Comparison of ENCODE assay signal across 8 mouse cellular contexts in the genomic region with DNA sequence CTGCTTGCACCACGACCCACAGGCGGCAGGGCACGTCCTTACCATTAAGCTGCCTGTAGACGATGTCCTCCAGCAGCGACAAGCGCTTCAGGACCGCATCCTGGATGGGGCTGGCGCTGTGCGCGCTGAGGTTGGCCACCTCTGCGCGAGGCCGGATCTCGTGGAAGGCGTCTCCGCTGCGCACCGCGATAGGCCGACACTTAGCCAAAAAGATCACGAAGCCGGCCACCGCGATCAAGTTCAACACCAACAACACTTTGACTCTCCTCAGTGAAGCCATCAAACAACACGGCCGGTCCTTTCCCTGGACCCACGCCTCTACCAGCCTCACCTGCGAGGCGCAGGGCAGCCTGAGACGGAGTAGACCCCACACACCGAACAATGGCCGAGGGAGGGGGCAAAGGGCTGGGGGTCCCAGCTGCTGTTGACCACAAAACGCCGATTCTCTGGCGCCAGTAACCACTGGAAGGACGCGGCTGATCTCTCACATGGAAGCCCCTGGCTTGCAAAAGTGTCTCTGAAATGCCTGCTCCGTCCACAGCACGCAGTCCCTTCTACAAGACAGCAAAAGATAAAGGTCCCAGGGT. TPM values are rescaled to one million over a fixed set of nuclear protein-coding genes. Genes with fewer than 3 reads are reported as not detected.
DNase-seq lines count a peak whose midpoint lies in the region; ATAC-seq and TF ChIP-seq lines count a peak whose summit lies in the region.

No protein-coding gene starts in this region.

- H3K9ac ChIP-seq in embryonic facial prominence, embryonic 15.5 days = peak overlapping the region; percentile 44; the same call in 1 of the 2 replicates

- H3K4me3 ChIP-seq in layer of hippocampus, adult 2 months = peak overlapping the region; percentile 73
- H3K4me3 ChIP-seq in embryonic facial prominence, embryonic 15.5 days (replicated peaks) = peak overlapping the region; percentile 60

- H3K27ac ChIP-seq in layer of hippocampus, adult 2 months = peak overlapping the region; percentile 90
- no peak overlapping the region for H3K27ac ChIP-seq in embryonic facial prominence, embryonic 15.5 days (replicated peaks)

- peak overlapping the region; percentile 80 for H3K4me2 ChIP-seq in embryonic facial prominence, embryonic 15.5 days (replicated peaks)

- ATAC-seq in embryonic facial prominence, embryonic 15.5 days (ENCODE audit: insufficient number of reproducible peaks, low FRiP score, low TSS enrichment, low read depth) = no peak
- ATAC-seq in megakaryocyte progenitor cell, adult 5-6 weeks (replicated peaks; ENCODE audit: poor library complexity) = 0 out of 2 replicates have a peak, but pooled peaks have one; percentile 9

- peaks cover 14% of the 10 kb centered on the region for H3K4me1 ChIP-seq in embryonic facial prominence, embryonic 15.5 days

- H3K9me3 ChIP-seq in embryonic facial prominence, embryonic 15.5 days (replicated peaks) = no peaks in the 10 kb centered on the region

- TF ChIP-seq CTCF in layer of hippocampus, adult 2 months (conservative IDR thresholded peaks at IDR 0.05) = no peak

- H3K36me3 ChIP-seq in embryonic facial prominence, embryonic 15.5 days = no peaks in the 10 kb centered on the region

- DNase-seq in layer of hippocampus, adult 2 months (ENCODE audit: low spot score in 2 of 2) = peak; percentile 8 to 28
- no peak for DNase-seq in layer of hippocampus, adult 11-12 months (ENCODE audit: low spot score)
- peak; percentile 18 for DNase-seq in adrenal gland, postnatal 25 days
- DNase-seq in heart, postnatal 4 days = peak; percentile 31
- no peak for DNase-seq in spleen, postnatal 14 days (ENCODE audit: low spot score in 2 of 2)
- no peak for DNase-seq in yolk sac, embryonic 10.5 days (ENCODE audit: low spot score)

- under 1% methylated on average over 39 of the region's 39 CpGs for WGBS in embryonic facial prominence, embryonic 15.5 days

- peaks cover 35% of the 10 kb centered on the region for H3K27me3 ChIP-seq in embryonic facial prominence, embryonic 15.5 days

RNA-seq across cellular contexts. Expression of gene Galnt17, which starts 1.9 kb away (rescaled TPM):
- 100 to 1,000 TPM; 125 to 135 TPM for total RNA-seq in layer of hippocampus, adult 2 months (2021)
- 3.7 and 4.1 TPM in 2 replicates for total RNA-seq in adrenal gland, postnatal 25 days (2021)
- polyA plus RNA-seq in embryonic facial prominence, embryonic 15.5 days (2015; fragmentation: Nextera tagmentation; extraction: Ambion mirVana) = 4.7 and 5.4 TPM in 2 replicates
- 1 to 10 TPM; 5.8 to 6.0 TPM for total RNA-seq in heart, postnatal 4 days (2021)
- not detected in 2 replicates for total RNA-seq in megakaryocyte progenitor cell, adult 5-6 weeks (2015)
- total RNA-seq in megakaryocyte progenitor cell, adult 5-6 weeks (2017) = not detected in 2 replicates

Comparison
In these comparisons a context has a peak if more than half of its experiments do, and no peak if none do; other contexts are left out.
1. DNase-seq: peak in layer of hippocampus, adult 2 months (2 of 2), adrenal gland, postnatal 25 days (single experiment) and heart, postnatal 4 days (single experiment); none in layer of hippocampus, adult 11-12 months (single experiment), spleen, postnatal 14 days (0 of 2) and yolk sac, embryonic 10.5 days (single experiment).
2. RNA of gene Galnt17, which starts 1.9 kb away (total RNA-seq): 125 to 135 TPM in layer of hippocampus, adult 2 months; 5.8 to 6.0 TPM in heart, postnatal 4 days, 3.7 to 4.1 TPM in adrenal gland, postnatal 25 days and not detected in megakaryocyte progenitor cell, adult 5-6 weeks; every median in the first group is over 10 times any median in the second.